Mouse (Mus musculus) liver, embryonic 11.5 days (tissue): ENCODE measurements around the gene Pinlyp. TPM values are rescaled to one million over a fixed set of nuclear protein-coding genes. Genes with fewer than 3 reads are reported as not detected.
"Not testable (repeated sequence)": the region's sequence is repeated elsewhere in the genome, so short reads cannot be mapped to it uniquely, and the experiment has no call there.

Source experiments
- ATAC-seq: fragments of 200-750 bp; cut with Nextera tagmentation; replicated peaks from 2 replicates; pipeline ENCODE4 v1.8.0; 2017; ENCODE audit warnings: moderate number of reproducible peaks, mild to moderate bottlenecking, moderate TSS enrichment, moderate library complexity; ENCODE audit not compliant: low FRiP score
- DNase-seq: peaks from one replicate; pipeline ENCODE4 v3.0.0-alpha.2; 2017; ENCODE audit warnings: low spot score
- H3K27ac ChIP-seq: fragments of 300-500 bp; sonication (generic); 2 replicates; pipeline ENCODE4 v1.5.1; 2014; ENCODE audit warnings: mild to moderate bottlenecking, low read depth, low read length, control low read depth
- H3K27me3 ChIP-seq: fragments of 300-500 bp; sonication (generic); replicated peaks from 2 replicates; pipeline ENCODE4 v1.6.1; 2014; ENCODE audit warnings: low read length, mixed read lengths; ENCODE audit not compliant: control insufficient read depth, insufficient read depth
- H3K36me3 ChIP-seq: fragments of 300-500 bp; sonication (generic); 2 replicates; pipeline ENCODE4 v1.6.1; 2014; ENCODE audit warnings: mild to moderate bottlenecking, low read length, moderate library complexity, mixed read lengths; ENCODE audit not compliant: control insufficient read depth, insufficient read depth
- H3K4me1 ChIP-seq: fragments of 300-500 bp; sonication (generic); replicated peaks from 2 replicates; pipeline ENCODE4 v1.6.1; 2014; ENCODE audit warnings: low read length, mixed read lengths; ENCODE audit not compliant: control insufficient read depth, insufficient read depth
- H3K4me2 ChIP-seq: fragments of 300-500 bp; sonication (generic); 2 replicates; pipeline ENCODE4 v1.6.1; 2014; ENCODE audit warnings: mild to moderate bottlenecking, control low read depth, moderate library complexity
- H3K4me3 ChIP-seq: fragments of 300-500 bp; sonication (generic); 2 replicates; pipeline ENCODE4 v1.5.1; 2014; ENCODE audit warnings: low read depth, low read length, control low read depth
- H3K9ac ChIP-seq: fragments of 300-500 bp; sonication (generic); 2 replicates; pipeline ENCODE4 v1.6.1; 2014; ENCODE audit warnings: low read depth, low read length, control low read depth
- H3K9me3 ChIP-seq: fragments of 300-500 bp; sonication (generic); 2 replicates; pipeline ENCODE4 v1.6.1; 2016; ENCODE audit warnings: low read length, inconsistent platforms, mixed read lengths; ENCODE audit not compliant: control insufficient read depth
- WGBS: fragments of 180-500 bp; shearing (Covaris S2); extraction: QIAGEN DNeasy Blood & Tissue Kit; methylation state at CpG from one replicate; pipeline ENCODE4 v1.1.7; 2014; 5-methylcytosine and 5-hydroxymethylcytosine counted together
- polyA plus RNA-seq: library from polyadenylated mRNA; unstranded; fragments of >200 nt; fragmentation: Nextera tagmentation; extraction: Ambion mirVana; gene quantifications from 2 replicates; pipeline ENCODE4 v1.2.1, GENCODE M21; 2014

Gene Pinlyp
- polyA plus RNA-seq, 1 experiment from 2014 or later, result not detected

- ATAC-seq (no peak), DNase-seq (no peak)
- Histone ChIP-seq H3K9me3 (no peaks in the 10 kb centered on the region), H3K4me2 (no peak overlapping the region), H3K27ac (no peak overlapping the region), H3K4me1 (peaks cover 7% of the 10 kb centered on the region), H3K4me3 (no peak overlapping the region), H3K27me3 (no peaks in the 10 kb centered on the region), H3K36me3 (no peaks in the 10 kb centered on the region), H3K9ac (no peak overlapping the region)
- 86% methylated on average over 12 of the region's 12 CpGs for WGBS
Measured at GRCm38 (mm10) chr7:24525686-24526420, 20.1 kb downstream of the Pinlyp start.

GRCm38 (mm10) chr7:24524978-24525377, 20.9 kb downstream of the Pinlyp start:
- DNase-seq (no peak), ATAC-seq (no peak)
- Histone ChIP-seq H3K4me3 (no peak overlapping the region), H3K4me2 (no peak overlapping the region), H3K9me3 (no peaks in the 10 kb centered on the region), H3K9ac (no peak overlapping the region), H3K27ac (no peak overlapping the region), H3K27me3 (no peaks in the 10 kb centered on the region), H3K36me3 (no peaks in the 10 kb centered on the region), H3K4me1 (peaks cover 7% of the 10 kb centered on the region)
- 80% methylated on average over 6 of the region's 6 CpGs for WGBS

- no peaks in the 10 kb centered on the region for H3K9me3 ChIP-seq
- WGBS, result 78% methylated on average over 6 of the region's 6 CpGs
- H3K36me3 ChIP-seq, result no peaks in the 10 kb centered on the region
- H3K27me3 ChIP-seq, result no peaks in the 10 kb centered on the region
- no peaks in the 10 kb centered on the region for H3K4me1 ChIP-seq
- no peak for DNase-seq
- H3K9ac ChIP-seq, result no peak overlapping the region
- no peak overlapping the region for H3K27ac ChIP-seq
- H3K4me2 ChIP-seq, result no peak overlapping the region
- ATAC-seq, result no peak
- no peak overlapping the region for H3K4me3 ChIP-seq
Measured at GRCm38 (mm10) chr7:24523723-24524122, 22.2 kb downstream of the Pinlyp start.

GRCm38 (mm10) chr7:24522805-24523204, 23.1 kb downstream of the Pinlyp start:
- H3K27ac ChIP-seq, result no peak overlapping the region
- H3K4me3 ChIP-seq, result no peak overlapping the region
- no peaks in the 10 kb centered on the region for H3K36me3 ChIP-seq
- H3K4me1 ChIP-seq, result no peaks in the 10 kb centered on the region
- H3K4me2 ChIP-seq, result no peak overlapping the region
- 54% methylated on average over 5 of the region's 5 CpGs for WGBS
- H3K27me3 ChIP-seq, result no peaks in the 10 kb centered on the region
- H3K9me3 ChIP-seq, result no peaks in the 10 kb centered on the region
- no peak for ATAC-seq
- no peak for DNase-seq
- H3K9ac ChIP-seq, result no peak overlapping the region

- not testable (repeated sequence) for DNase-seq, H3K27ac ChIP-seq, H3K9me3 ChIP-seq, H3K4me1 ChIP-seq, H3K4me3 ChIP-seq, ATAC-seq, H3K4me2 ChIP-seq, H3K27me3 ChIP-seq, H3K9ac ChIP-seq, H3K36me3 ChIP-seq
- WGBS, result 88% methylated on average over 10 of the region's 10 CpGs
Measured at GRCm38 (mm10) chr7:24520054-24520453, 25.9 kb downstream of the Pinlyp start.

- Histone ChIP-seq H3K4me1 (no peaks in the 10 kb centered on the region), H3K36me3 (no peaks in the 10 kb centered on the region; the same call in 1 of the 2 replicates), H3K27me3 (no peaks in the 10 kb centered on the region), H3K4me2 (no peak overlapping the region), H3K9me3 (no peaks in the 10 kb centered on the region), H3K4me3 (no peak overlapping the region), H3K27ac (no peak overlapping the region), H3K9ac (no peak overlapping the region)
- ATAC-seq (no peak), DNase-seq (no peak)
- 68% methylated on average over 3 of the region's 3 CpGs for WGBS
Measured at GRCm38 (mm10) chr7:24519130-24519529, 26.8 kb downstream of the Pinlyp start.

- no peak for ATAC-seq
- Histone ChIP-seq H3K27ac (no peak overlapping the region), H3K9me3 (no peaks in the 10 kb centered on the region), H3K4me1 (no peaks in the 10 kb centered on the region), H3K9ac (no peak overlapping the region), H3K36me3 (no peaks in the 10 kb centered on the region; the same call in 1 of the 2 replicates), H3K27me3 (no peaks in the 10 kb centered on the region), H3K4me2 (no peak overlapping the region), H3K4me3 (no peak overlapping the region)
- no peak for DNase-seq
- 77% methylated on average over 6 of the region's 6 CpGs for WGBS
Measured at GRCm38 (mm10) chr7:24517654-24518053, 28.3 kb downstream of the Pinlyp start.

GRCm38 (mm10) chr7:24517077-24517476, 28.8 kb downstream of the Pinlyp start:
- WGBS, result 65% methylated on average over 5 of the region's 5 CpGs
- no peak for DNase-seq
- Histone ChIP-seq H3K9me3 (no peaks in the 10 kb centered on the region), H3K9ac (no peak overlapping the region), H3K4me2 (no peak overlapping the region), H3K27me3 (no peaks in the 10 kb centered on the region), H3K4me3 (no peak overlapping the region), H3K4me1 (no peaks in the 10 kb centered on the region), H3K36me3 (no peaks in the 10 kb centered on the region; the same call in 1 of the 2 replicates), H3K27ac (no peak overlapping the region)
- ATAC-seq, result no peak

- H3K9me3 ChIP-seq, H3K4me3 ChIP-seq, H3K27me3 ChIP-seq, DNase-seq, H3K27ac ChIP-seq, H3K4me2 ChIP-seq, ATAC-seq, H3K9ac ChIP-seq, H3K36me3 ChIP-seq, H3K4me1 ChIP-seq: not testable (repeated sequence)
- WGBS, result 65% methylated on average over 8 of the region's 8 CpGs
Measured at GRCm38 (mm10) chr7:24516319-24516718, 29.6 kb downstream of the Pinlyp start.
